Comparison of ENCODE assay signal across 8 mouse cellular contexts in genomic region chrX:104413995-104414394, GRCm38 (mm10). TPM values are rescaled to one million over a fixed set of nuclear protein-coding genes. Genes with fewer than 3 reads are reported as not detected.
DNase-seq lines count a peak whose midpoint lies in the region; ATAC-seq lines count a peak whose summit lies in the region.

No protein-coding gene starts in this region.

- peak; percentile 53 for ATAC-seq in hindbrain, embryonic 13.5 days (ENCODE audit: low FRiP score)
- ATAC-seq in midbrain, embryonic 12.5 days (ENCODE audit: low FRiP score, low read depth), result peak; percentile 44
- ATAC-seq in granulocyte monocyte progenitor cell, adult 5-6 weeks (replicated peaks; ENCODE audit: poor library complexity, severe bottlenecking), result no peak

- no peaks in the 10 kb centered on the region for H3K4me1 ChIP-seq in brown adipose tissue, adult 24 weeks (ENCODE audit: control insufficient read depth, insufficient read depth, insufficient read length, low read length)
- H3K4me1 ChIP-seq in hindbrain, embryonic 13.5 days (replicated peaks), result no peaks in the 10 kb centered on the region
- H3K4me1 ChIP-seq in midbrain, embryonic 12.5 days, result no peaks in the 10 kb centered on the region

- 45% methylated on average over 7 of the region's 7 CpGs for WGBS in hindbrain, embryonic 13.5 days
- 44% methylated on average over 7 of the region's 7 CpGs for WGBS in midbrain, embryonic 12.5 days

- peak overlapping the region; percentile 95 for H3K4me3 ChIP-seq in brown adipose tissue, adult 24 weeks (ENCODE audit: insufficient read depth, low read depth, low read length)
- peak overlapping the region; percentile 63 for H3K4me3 ChIP-seq in hindbrain, embryonic 13.5 days
- peak overlapping the region; percentile 64 for H3K4me3 ChIP-seq in midbrain, embryonic 12.5 days

- no peaks in the 10 kb centered on the region for H3K36me3 ChIP-seq in hindbrain, embryonic 13.5 days
- H3K36me3 ChIP-seq in midbrain, embryonic 12.5 days, result no peaks in the 10 kb centered on the region

- peak overlapping the region; percentile 68 for H3K27ac ChIP-seq in brown adipose tissue, adult 24 weeks (replicated peaks; ENCODE audit: low read depth, low read length)
- peak overlapping the region; percentile 92 for H3K27ac ChIP-seq in hindbrain, embryonic 13.5 days
- peak overlapping the region; percentile 90 for H3K27ac ChIP-seq in midbrain, embryonic 12.5 days (replicated peaks)

- H3K4me2 ChIP-seq in hindbrain, embryonic 13.5 days, result peak overlapping the region; percentile 43
- H3K4me2 ChIP-seq in midbrain, embryonic 12.5 days (replicated peaks), result peak overlapping the region; percentile 41

- no peaks in the 10 kb centered on the region for H3K9me3 ChIP-seq in hindbrain, embryonic 13.5 days
- H3K9me3 ChIP-seq in midbrain, embryonic 12.5 days, result no peaks in the 10 kb centered on the region

- H3K9ac ChIP-seq in hindbrain, embryonic 13.5 days, result no peak overlapping the region
- H3K9ac ChIP-seq in midbrain, embryonic 12.5 days (replicated peaks), result no peak overlapping the region

- peaks cover 25% of the 10 kb centered on the region; the same call in 1 of the 2 replicates for H3K27me3 ChIP-seq in hindbrain, embryonic 13.5 days
- peaks cover 31% of the 10 kb centered on the region for H3K27me3 ChIP-seq in midbrain, embryonic 12.5 days

- intact Hi-C loops in left cerebral cortex, postnatal 36 days (cut with DNase I), result loop anchor here (5.0 to 10.0 kb wide), 2 partner anchors 71 to 212 kb away; partner anchors contain the start of genes Nexmif and Uprt

- peak; percentile 16 for DNase-seq in kidney, adult 9 months
- DNase-seq in kidney, postnatal 25 days, result no peak
- DNase-seq in left cerebral cortex, postnatal 36 days (ENCODE audit: low spot score in 2 of 2), result no peak
- DNase-seq in urinary bladder, postnatal 4 days (ENCODE audit: low spot score in 2 of 2), result no peak

RNA-seq across cellular contexts. Expression of gene Abcb7, which starts 0.3 kb away (rescaled TPM):
- polyA plus RNA-seq in brown adipose tissue, adult 24 weeks (2012; ENCODE audit: insufficient read depth, insufficient read length, missing spikeins), result 12.0 and 13.0 TPM in 2 replicates
- 8.2 and 8.5 TPM in 2 replicates for polyA plus RNA-seq in hindbrain, embryonic 13.5 days (2015; fragmentation: Nextera tagmentation; extraction: Ambion mirVana)
- 12.6 and 15.0 TPM in 2 replicates for polyA plus RNA-seq in midbrain, embryonic 12.5 days (2016; fragmentation: Nextera tagmentation; extraction: Ambion mirVana)
- total RNA-seq in left cerebral cortex, postnatal 36 days (2021), result 10 to 100 TPM; 24.1 to 30.3 TPM
- 28.0 and 32.4 TPM in 2 replicates for total RNA-seq in granulocyte monocyte progenitor cell, adult 5-6 weeks (2014; fragmentation: Nextera tagmentation)
- 69.5 and 77.3 TPM in 2 replicates for total RNA-seq in granulocyte monocyte progenitor cell, adult 5-6 weeks (2017)
